Mouse (Mus musculus): Measurements from ENCODE around the gene Entpd6. TPM values are rescaled to one million over a fixed set of nuclear protein-coding genes. Genes with fewer than 3 reads are reported as not detected.

Entpd6 gene
- total RNA-seq (2017): 13.8 and 16.8 TPM in 2 replicates

GRCm38 (mm10) chr2:150748854-150749253, at the start of gene Entpd6:
Entpd6 (plus strand) TSS chr2:150749042.
- peak; percentile 91 to 93 for ATAC-seq (replicated peaks in 1 of 2; ENCODE audit: insufficient read depth in 1 of 2, low FRiP score in 2 of 2, low TSS enrichment in 1 of 2, low read depth in 1 of 2, poor library complexity in 2 of 2, severe bottlenecking in 2 of 2)

GRCm38 (mm10) chr2:150712167-150712674, 36.6 kb upstream of the Entpd6 start:
- no peak for ATAC-seq (replicated peaks in 1 of 2; ENCODE audit: insufficient read depth in 1 of 2, low FRiP score in 2 of 2, low TSS enrichment in 1 of 2, low read depth in 1 of 2, poor library complexity in 2 of 2, severe bottlenecking in 2 of 2)

DNA sequence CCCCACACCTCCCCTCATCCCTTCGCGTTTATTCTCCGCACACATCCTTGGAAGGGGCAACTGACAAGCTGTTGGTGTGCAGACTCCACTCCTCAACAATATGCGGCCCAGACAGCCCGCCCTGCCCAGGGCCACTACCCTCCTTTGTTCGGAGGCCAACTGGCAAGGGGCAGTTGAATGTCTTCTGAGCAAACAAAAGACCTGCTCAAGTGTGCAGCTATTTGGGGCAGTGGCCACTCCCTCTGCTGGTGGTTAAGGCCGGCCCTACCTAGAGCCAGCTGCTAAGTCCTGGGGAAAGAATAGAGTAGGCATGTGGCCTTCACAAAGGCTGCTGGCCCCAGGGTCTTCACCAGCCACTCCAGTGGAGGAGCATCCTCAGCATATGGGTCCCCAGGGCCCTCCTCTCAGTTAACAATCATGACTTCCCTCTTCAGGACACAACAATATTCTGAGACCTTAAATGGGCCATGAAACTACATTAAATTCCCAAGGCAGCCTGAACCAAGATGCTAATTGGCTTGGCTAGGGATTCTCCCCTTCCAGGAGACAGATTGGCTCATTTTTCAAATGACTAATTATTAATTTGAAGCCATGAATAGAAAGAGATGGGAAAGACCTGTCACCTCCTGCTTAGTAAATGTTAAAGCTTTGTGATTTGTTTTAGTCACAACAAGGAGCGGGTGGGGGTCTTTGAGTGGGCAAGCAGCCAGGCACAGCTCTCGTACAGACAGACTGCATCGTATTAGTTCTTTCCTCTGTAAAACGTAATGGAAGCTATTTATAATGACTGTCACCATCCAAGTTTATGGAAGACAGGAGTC, 12.9 kb upstream of the Entpd6 start:
- no peak for ATAC-seq (replicated peaks in 1 of 2; ENCODE audit: insufficient read depth in 1 of 2, low FRiP score in 2 of 2, low TSS enrichment in 1 of 2, low read depth in 1 of 2, poor library complexity in 2 of 2, severe bottlenecking in 2 of 2)

- ATAC-seq (replicated peaks in 1 of 2; ENCODE audit: insufficient read depth in 1 of 2, low FRiP score in 2 of 2, low TSS enrichment in 1 of 2, low read depth in 1 of 2, poor library complexity in 2 of 2, severe bottlenecking in 2 of 2): no peak
These were observed 11.0 kb upstream of the Entpd6 start for GRCm38 (mm10) chr2:150737881-150738280.

GRCm38 (mm10) chr2:150740145-150740841, 8.5 kb upstream of the Entpd6 start:
- no peak for ATAC-seq (replicated peaks in 1 of 2; ENCODE audit: insufficient read depth in 1 of 2, low FRiP score in 2 of 2, low TSS enrichment in 1 of 2, low read depth in 1 of 2, poor library complexity in 2 of 2, severe bottlenecking in 2 of 2)

GRCm38 (mm10) chr2:150741405-150741804, 7.4 kb upstream of the Entpd6 start:
- peak; percentile 46 to 57; a peak in 3 of 4 replicates for ATAC-seq (replicated peaks in 1 of 2; ENCODE audit: insufficient read depth in 1 of 2, low FRiP score in 2 of 2, low TSS enrichment in 1 of 2, low read depth in 1 of 2, poor library complexity in 2 of 2, severe bottlenecking in 2 of 2)

- ATAC-seq (replicated peaks in 1 of 2; ENCODE audit: insufficient read depth in 1 of 2, low FRiP score in 2 of 2, low TSS enrichment in 1 of 2, low read depth in 1 of 2, poor library complexity in 2 of 2, severe bottlenecking in 2 of 2): no peak
These were observed 3.8 kb upstream of the Entpd6 start for GRCm38 (mm10) chr2:150745016-150745415.

DNA sequence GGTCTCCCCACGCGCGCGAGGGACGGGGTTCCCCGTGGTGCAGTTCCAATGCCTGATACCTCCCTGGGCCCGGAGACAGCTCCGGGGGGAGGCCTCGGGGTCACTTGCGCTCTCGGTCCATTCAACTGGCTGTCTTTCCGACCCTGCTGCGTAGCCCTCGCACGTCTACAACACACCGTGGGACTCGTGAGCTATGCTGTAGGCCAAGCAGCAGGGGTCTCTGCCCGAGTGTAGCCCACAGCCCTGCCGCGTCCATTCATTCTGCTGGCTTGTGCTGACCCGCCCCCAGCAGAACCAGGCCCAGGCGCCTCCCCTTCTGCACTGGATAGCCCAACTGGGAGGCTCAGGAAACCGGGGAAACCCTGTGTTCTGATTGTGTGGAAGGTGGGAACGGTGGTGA, 441 bp downstream of the Entpd6 start:
- peak; percentile 24 to 29; a peak in 3 of 4 replicates for ATAC-seq (replicated peaks in 1 of 2; ENCODE audit: insufficient read depth in 1 of 2, low FRiP score in 2 of 2, low TSS enrichment in 1 of 2, low read depth in 1 of 2, poor library complexity in 2 of 2, severe bottlenecking in 2 of 2)

GRCm38 (mm10) chr2:150750129-150750979, 1.5 kb downstream of the Entpd6 start:
- peak; percentile 52 to 65 for ATAC-seq (replicated peaks in 1 of 2; ENCODE audit: insufficient read depth in 1 of 2, low FRiP score in 2 of 2, low TSS enrichment in 1 of 2, low read depth in 1 of 2, poor library complexity in 2 of 2, severe bottlenecking in 2 of 2)

DNA sequence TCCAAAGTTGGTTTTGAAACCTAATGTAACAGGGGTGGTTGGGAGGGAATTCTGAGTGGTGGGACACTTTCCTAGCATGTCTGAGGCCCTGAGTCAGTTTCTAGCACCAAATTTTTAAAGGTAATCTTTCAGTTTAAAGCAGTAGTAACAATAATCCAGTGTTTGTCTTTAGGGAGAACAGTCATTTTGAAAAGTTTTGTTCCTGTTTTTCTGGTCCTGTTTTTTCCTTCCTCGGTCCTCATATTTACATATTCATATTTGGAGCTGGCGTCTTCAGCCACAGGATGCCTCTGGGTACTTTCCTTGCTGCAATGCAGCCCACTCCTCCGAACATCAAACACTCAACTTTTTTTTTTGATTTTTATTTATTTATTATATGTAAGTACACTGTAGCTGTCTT, 6.2 kb downstream of the Entpd6 start:
- ATAC-seq (replicated peaks in 1 of 2; ENCODE audit: insufficient read depth in 1 of 2, low FRiP score in 2 of 2, low TSS enrichment in 1 of 2, low read depth in 1 of 2, poor library complexity in 2 of 2, severe bottlenecking in 2 of 2): no peak

DNA sequence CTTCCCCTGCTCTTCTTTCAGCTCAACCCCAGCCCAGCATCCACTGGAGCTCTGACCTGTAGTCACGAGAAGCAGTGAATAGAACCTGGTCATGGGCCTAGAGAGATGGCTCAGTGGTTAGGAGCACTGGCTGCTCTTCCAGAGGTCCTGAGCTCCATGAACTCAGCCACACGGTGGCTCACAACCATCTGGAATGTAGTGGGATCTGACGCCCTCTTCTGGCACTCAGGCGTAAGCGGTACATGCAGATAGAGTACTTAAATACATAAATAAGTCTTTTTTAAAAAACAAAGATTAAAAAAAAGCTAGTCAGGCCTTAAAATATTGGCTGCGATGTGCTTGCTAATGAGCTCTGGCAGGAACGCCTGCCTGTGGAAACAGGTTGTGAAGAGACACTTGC, 12.6 kb downstream of the Entpd6 start:
- no peak for ATAC-seq (replicated peaks in 1 of 2; ENCODE audit: insufficient read depth in 1 of 2, low FRiP score in 2 of 2, low TSS enrichment in 1 of 2, low read depth in 1 of 2, poor library complexity in 2 of 2, severe bottlenecking in 2 of 2)

- no peak for ATAC-seq (replicated peaks in 1 of 2; ENCODE audit: insufficient read depth in 1 of 2, low FRiP score in 2 of 2, low TSS enrichment in 1 of 2, low read depth in 1 of 2, poor library complexity in 2 of 2, severe bottlenecking in 2 of 2)
These were observed 16.8 kb downstream of the Entpd6 start for GRCm38 (mm10) chr2:150765619-150766018.

GRCm38 (mm10) chr2:150766083-150766862, 17.4 kb downstream of the Entpd6 start:
- no peak for ATAC-seq (replicated peaks in 1 of 2; ENCODE audit: insufficient read depth in 1 of 2, low FRiP score in 2 of 2, low TSS enrichment in 1 of 2, low read depth in 1 of 2, poor library complexity in 2 of 2, severe bottlenecking in 2 of 2)

- ATAC-seq (replicated peaks in 1 of 2; ENCODE audit: insufficient read depth in 1 of 2, low FRiP score in 2 of 2, low TSS enrichment in 1 of 2, low read depth in 1 of 2, poor library complexity in 2 of 2, severe bottlenecking in 2 of 2): no peak
These were observed 19.8 kb downstream of the Entpd6 start for GRCm38 (mm10) chr2:150768678-150769077.

- no peak for ATAC-seq (replicated peaks in 1 of 2; ENCODE audit: insufficient read depth in 1 of 2, low FRiP score in 2 of 2, low TSS enrichment in 1 of 2, low read depth in 1 of 2, poor library complexity in 2 of 2, severe bottlenecking in 2 of 2)
These were observed 21.9 kb downstream of the Entpd6 start for GRCm38 (mm10) chr2:150770747-150771146.

DNA sequence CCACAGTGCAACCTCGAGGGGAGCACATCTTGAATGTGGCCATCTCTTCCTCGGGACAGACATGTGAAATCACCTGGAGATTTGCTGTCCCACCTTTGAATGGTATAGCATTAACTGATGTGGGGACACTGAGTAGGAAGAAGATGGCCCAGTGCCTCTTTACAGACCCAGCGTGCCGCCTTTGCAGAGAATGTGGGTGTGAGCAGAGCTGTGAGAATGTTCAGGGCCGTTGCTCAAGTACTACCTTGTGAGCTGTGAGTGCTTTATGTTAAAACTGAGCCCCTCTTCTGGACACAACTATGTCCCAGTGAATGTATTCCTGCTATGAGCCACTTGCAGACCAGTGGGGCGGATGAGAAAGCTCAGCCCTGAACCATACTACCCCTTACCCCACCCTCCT, 22.3 kb downstream of the Entpd6 start:
- no peak for ATAC-seq (replicated peaks in 1 of 2; ENCODE audit: insufficient read depth in 1 of 2, low FRiP score in 2 of 2, low TSS enrichment in 1 of 2, low read depth in 1 of 2, poor library complexity in 2 of 2, severe bottlenecking in 2 of 2)

DNA sequence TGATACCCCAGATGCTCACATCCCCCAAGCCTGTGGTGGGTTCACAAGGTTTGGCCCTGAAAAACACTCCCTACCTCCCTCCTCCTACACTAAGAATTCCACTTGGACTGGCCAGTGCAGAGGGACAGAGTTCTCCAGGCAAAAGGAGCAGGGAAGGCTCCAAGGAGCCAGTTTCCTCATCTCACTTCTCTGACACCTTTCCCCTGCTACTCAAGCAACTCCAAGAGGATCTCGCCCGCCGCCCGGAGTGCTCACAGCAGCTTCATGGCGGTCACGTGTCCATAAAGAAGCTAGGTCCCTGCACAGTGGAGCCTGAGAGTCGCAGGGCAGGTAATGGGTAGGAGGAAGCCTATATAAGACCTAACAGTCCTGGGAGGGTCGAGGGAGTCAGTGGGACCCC, 23.2 kb downstream of the Entpd6 start:
- ATAC-seq (replicated peaks in 1 of 2; ENCODE audit: insufficient read depth in 1 of 2, low FRiP score in 2 of 2, low TSS enrichment in 1 of 2, low read depth in 1 of 2, poor library complexity in 2 of 2, severe bottlenecking in 2 of 2): no peak

Measured in hematopoietic stem cell, adult 5-6 weeks (primary cell).